Mouse (Mus musculus) liver, embryonic 14.5 days (tissue): ENCODE results near the gene Ank2. TPM values are rescaled to one million over a fixed set of nuclear protein-coding genes. Genes with fewer than 3 reads are reported as not detected.

Experiments used
- ATAC-seq: fragments of 200-750 bp; cut with Nextera tagmentation; 2 replicates; pipeline ENCODE4 v1.8.0; 2017; ENCODE audit warnings: moderate number of reproducible peaks, mild to moderate bottlenecking, moderate library complexity; ENCODE audit not compliant: insufficient read depth
- DNase-seq, 3 experiments: peaks; one replicate each; pipeline ENCODE4 v3.0.0-alpha.2; 2012 to 2013; ENCODE audit warnings: low read depth in 3 of 3, low spot score in 3 of 3
- H3K27ac ChIP-seq: fragments of 300-500 bp; sonication (generic); 2 replicates; pipeline ENCODE4 v1.5.1; 2014; ENCODE audit warnings: moderate library complexity, mild to moderate bottlenecking, control low read depth, inconsistent platforms
- H3K27me3 ChIP-seq: fragments of 300-500 bp; sonication (generic); 2 replicates; pipeline ENCODE4 v1.6.1; 2014; ENCODE audit warnings: mild to moderate bottlenecking, low read length, moderate library complexity; ENCODE audit not compliant: control insufficient read depth, insufficient read depth
- H3K36me3 ChIP-seq: fragments of 300-500 bp; sonication (generic); replicated peaks from 2 replicates; pipeline ENCODE4 v1.6.1; 2014; ENCODE audit warnings: low read depth; ENCODE audit not compliant: control insufficient read depth, insufficient read depth
- H3K4me1 ChIP-seq, 2 experiments: fragments of 200-500 bp in 1 of 2; fragments of 300-500 bp in 1 of 2; sonication (generic) in 1 of 2; replicated peaks; 2 replicates each; pipeline ENCODE4 v1.6.1; 2012 to 2014; ENCODE audit warnings: antibody characterized with exemption in 1 of 2, inconsistent platforms in 1 of 2, low read length in 1 of 2; ENCODE audit not compliant: control insufficient read depth in 2 of 2, insufficient read depth in 2 of 2
- H3K4me2 ChIP-seq: fragments of 300-500 bp; sonication (generic); 2 replicates; pipeline ENCODE4 v1.6.1; 2014; ENCODE audit warnings: low read depth, mild to moderate bottlenecking, control low read depth, moderate library complexity
- H3K4me3 ChIP-seq, 2 experiments: fragments of 200-500 bp in 1 of 2; fragments of 300-500 bp in 1 of 2; sonication (generic) in 1 of 2; 2 replicates each; pipeline ENCODE4 v1.5.1; 2012 to 2014; ENCODE audit warnings: low read depth in 2 of 2, low read length in 2 of 2, mild to moderate bottlenecking in 2 of 2, control low read depth in 1 of 2, inconsistent platforms in 1 of 2, moderate library complexity in 1 of 2; ENCODE audit not compliant: insufficient read depth in 1 of 2
- H3K9ac ChIP-seq: fragments of 300-500 bp; sonication (generic); replicated peaks from 2 replicates; pipeline ENCODE4 v1.6.1; 2014; ENCODE audit warnings: mild to moderate bottlenecking, control low read depth, moderate library complexity
- H3K9me3 ChIP-seq: fragments of 300-500 bp; sonication (generic); 2 replicates; pipeline ENCODE4 v1.6.1; 2016; ENCODE audit warnings: low read length, mixed read lengths; ENCODE audit not compliant: control insufficient read depth
- CTCF ChIP-seq: IDR thresholded peaks from 2 replicates; pipeline ENCODE4 v1.5.1; 2016; ENCODE audit warnings: antibody characterized with exemption, low read depth, control low read depth
- EP300 ChIP-seq: IDR thresholded peaks from 2 replicates; pipeline ENCODE4 v1.6.1; 2016; ENCODE audit warnings: antibody characterized with exemption, low read depth
- WGBS: fragments of 180-500 bp; shearing (Covaris S2); extraction: QIAGEN DNeasy Blood & Tissue Kit; methylation state at CpG from one replicate; pipeline ENCODE4 v1.1.7; 2014; ENCODE audit not compliant: insufficient replicate concordance; 5-methylcytosine and 5-hydroxymethylcytosine counted together
- polyA plus RNA-seq, 2 experiments: library from polyadenylated mRNA; depleted of rRNA in 1 of 2; stranded (reverse) in 1 of 2; unstranded in 1 of 2; fragments of >200 nt; fragmentation: Nextera tagmentation in 1 of 2; extraction: Ambion mirVana in 1 of 2; gene quantifications; 2 replicates each; pipeline versions ENCODE4 v1.2.1 to v1.2.3; 2012 to 2014

Ank2 gene
- polyA plus RNA-seq, 2 experiments: 4.8 to 5.2 TPM

DNA sequence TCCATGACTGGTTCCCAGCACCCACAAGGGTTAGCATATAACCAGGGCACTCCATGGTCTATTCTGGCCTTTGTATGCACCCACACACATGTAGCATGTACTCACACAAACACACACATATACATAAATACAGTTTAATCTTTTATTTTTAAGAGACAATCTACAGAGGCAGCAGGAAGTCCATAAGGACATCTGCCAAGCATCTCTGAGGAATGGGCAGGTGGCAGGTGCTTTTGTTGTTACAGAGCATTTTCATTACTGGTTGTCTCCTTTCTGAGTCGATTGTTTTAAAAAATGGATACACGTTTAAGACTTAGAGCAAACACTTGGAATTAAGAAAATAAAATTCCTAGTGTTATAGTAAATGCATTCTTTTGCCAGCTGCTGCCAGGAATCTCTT lies 390.7 kb downstream of the Ank2 start:
- Histone ChIP-seq H3K27ac (no peak overlapping the region), H3K4me3 (no peak overlapping the region), H3K36me3 (no peaks in the 10 kb centered on the region), H3K4me2 (no peak overlapping the region), H3K4me1 (no peaks in the 10 kb centered on the region), H3K9ac (no peak overlapping the region), H3K9me3 (no peaks in the 10 kb centered on the region), H3K27me3 (no peaks in the 10 kb centered on the region)
- TF ChIP-seq EP300: no peak
- no peak for TF ChIP-seq CTCF
- no peak for ATAC-seq
- 56% methylated on average over 2 of the region's 2 CpGs for WGBS
- DNase-seq: no peak

DNA sequence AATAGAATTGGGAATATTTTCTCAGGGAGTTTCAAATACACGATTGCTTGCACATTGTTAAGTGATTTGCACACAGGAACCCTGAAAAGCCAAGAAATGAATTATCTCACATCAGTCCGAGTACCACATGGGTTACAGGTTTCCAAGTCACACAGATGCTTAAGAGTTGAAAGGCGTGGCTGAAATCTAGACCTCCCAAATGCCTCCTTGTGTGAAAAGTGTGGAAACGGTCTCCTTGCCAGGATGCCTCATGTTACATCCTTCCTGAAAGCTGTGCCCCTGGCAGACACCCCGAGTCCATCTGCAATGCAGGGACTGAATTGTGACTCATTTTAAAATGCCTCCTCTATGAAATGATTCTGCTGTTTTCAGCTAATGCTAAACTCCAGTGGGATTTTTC lies 391.9 kb downstream of the Ank2 start:
- ATAC-seq (no peak), DNase-seq (no peak)
- Histone ChIP-seq H3K36me3 (no peaks in the 10 kb centered on the region), H3K27ac (no peak overlapping the region), H3K4me3 (no peak overlapping the region), H3K27me3 (no peaks in the 10 kb centered on the region), H3K4me2 (no peak overlapping the region), H3K4me1 (no peaks in the 10 kb centered on the region), H3K9me3 (no peaks in the 10 kb centered on the region), H3K9ac (no peak overlapping the region)
- 48% methylated on average over 5 of the region's 5 CpGs for WGBS
- TF ChIP-seq EP300: no peak
- no peak for TF ChIP-seq CTCF

DNA sequence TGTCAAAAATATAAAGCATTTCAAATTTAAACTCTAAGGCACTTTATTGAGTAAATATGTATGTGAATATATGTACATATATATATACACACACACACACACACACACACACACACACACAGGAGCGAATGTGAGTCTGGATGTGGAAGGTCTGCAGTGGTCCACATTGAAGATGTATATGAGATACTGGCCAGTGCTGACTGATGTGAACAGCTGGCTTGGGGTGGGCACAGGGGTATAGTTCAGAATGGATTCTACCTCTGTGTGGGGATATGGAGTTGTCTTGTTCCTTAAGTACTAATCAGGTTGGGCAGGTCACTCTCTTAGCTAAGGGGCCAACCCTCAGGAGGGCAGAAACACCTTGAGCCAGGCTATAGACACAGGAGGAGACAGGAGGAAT lies 397.8 kb downstream of the Ank2 start:
- no peaks in the 10 kb centered on the region for H3K9me3 ChIP-seq
- 60% methylated on average over 1 of the region's 1 CpGs for WGBS
- H3K27me3 ChIP-seq: no peaks in the 10 kb centered on the region
- H3K4me2 ChIP-seq: no peak overlapping the region
- no peak for DNase-seq
- H3K4me3 ChIP-seq: no peak overlapping the region
- no peaks in the 10 kb centered on the region for H3K4me1 ChIP-seq
- no peak overlapping the region for H3K27ac ChIP-seq
- no peaks in the 10 kb centered on the region for H3K36me3 ChIP-seq
- TF ChIP-seq EP300 (no peak), CTCF (no peak)
- H3K9ac ChIP-seq: no peak overlapping the region
- ATAC-seq: no peak

DNA sequence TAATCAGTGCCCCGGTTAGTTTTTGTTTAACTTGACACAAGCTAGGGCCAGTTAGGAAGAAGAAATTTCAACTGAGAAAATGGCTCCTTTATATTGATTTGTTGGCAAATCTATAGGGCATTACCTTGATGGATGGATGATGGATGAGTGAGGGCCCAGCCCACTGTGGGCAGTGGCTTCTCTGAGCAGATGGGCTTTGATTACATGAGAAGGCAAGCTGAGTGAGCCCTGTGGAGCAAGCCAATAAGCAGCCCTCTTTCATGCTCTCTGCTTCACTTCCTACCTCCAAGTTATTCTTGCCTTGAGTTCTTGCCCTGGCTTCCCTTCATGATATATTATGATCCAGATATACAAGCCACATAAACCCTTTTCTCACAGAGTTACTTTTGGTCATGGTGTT lies 401.4 kb downstream of the Ank2 start:
- no peak for DNase-seq
- Histone ChIP-seq H3K27ac (no peak overlapping the region), H3K4me3 (no peak overlapping the region), H3K4me2 (no peak overlapping the region), H3K9me3 (no peaks in the 10 kb centered on the region), H3K4me1 (no peaks in the 10 kb centered on the region), H3K9ac (no peak overlapping the region), H3K36me3 (no peaks in the 10 kb centered on the region), H3K27me3 (no peaks in the 10 kb centered on the region)
- TF ChIP-seq CTCF: no peak
- TF ChIP-seq EP300: no peak
- WGBS: 74% methylated on average over 1 of the region's 1 CpGs
- ATAC-seq: no peak

DNA sequence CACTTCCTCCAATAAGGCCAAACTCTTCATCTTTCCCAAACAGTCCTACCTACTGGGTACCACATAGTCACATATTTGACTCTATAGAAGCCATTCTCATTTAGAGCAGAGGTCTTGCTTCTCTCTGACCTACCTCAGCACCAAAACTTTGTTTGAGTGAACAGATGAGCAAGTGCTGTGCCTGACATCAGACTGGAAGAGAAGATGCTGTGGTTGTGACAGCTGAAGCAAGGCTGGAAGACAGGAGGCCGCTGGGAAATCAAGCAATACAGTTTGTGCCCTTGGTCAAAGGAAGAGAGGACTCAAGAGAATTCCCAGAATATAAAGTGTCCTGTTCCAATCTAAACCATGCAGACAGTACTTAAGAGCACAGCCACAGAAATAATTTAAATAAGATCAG lies 402.0 kb downstream of the Ank2 start:
- no peaks in the 10 kb centered on the region for H3K27me3 ChIP-seq
- no peak overlapping the region for H3K4me2 ChIP-seq
- H3K4me1 ChIP-seq: no peaks in the 10 kb centered on the region
- no peak for TF ChIP-seq EP300
- no peak for TF ChIP-seq CTCF
- ATAC-seq (no peak), DNase-seq (no peak)
- H3K9me3 ChIP-seq: no peaks in the 10 kb centered on the region
- H3K27ac ChIP-seq: no peak overlapping the region
- no peak overlapping the region for H3K9ac ChIP-seq
- H3K36me3 ChIP-seq: no peaks in the 10 kb centered on the region
- WGBS: 50% methylated on average over 1 of the region's 1 CpGs
- no peak overlapping the region for H3K4me3 ChIP-seq
